Mouse (Mus musculus) myocyte (in vitro differentiated cells): ENCODE data around the gene Atf6b. TPM values are rescaled to one million over a fixed set of nuclear protein-coding genes. Genes with fewer than 3 reads are reported as not detected.

Experiments
- H3K27me3 ChIP-seq: one replicate; pipeline ENCODE4 v1.6.1; 2011; ENCODE audit not compliant: control insufficient read depth, insufficient read depth, insufficient read length
- H3K36me3 ChIP-seq: one replicate; pipeline ENCODE4 v1.6.1; 2011; ENCODE audit not compliant: control insufficient read depth, insufficient read depth
- H3K4me2 ChIP-seq: one replicate; pipeline ENCODE4 v1.6.1; 2011; ENCODE audit warnings: low read depth, control low read depth
- H3K4me3 ChIP-seq: one replicate; pipeline ENCODE4 v1.5.1; 2011; ENCODE audit warnings: mild to moderate bottlenecking, control low read depth, moderate library complexity
- H3K79me2 ChIP-seq: one replicate; pipeline ENCODE4 v1.6.1; 2011; ENCODE audit not compliant: control insufficient read depth, insufficient read depth
- H3ac ChIP-seq: one replicate; pipeline ENCODE4 v1.6.1; 2011; ENCODE audit not compliant: control insufficient read depth, insufficient read length
- CEBPB ChIP-seq: IDR thresholded peaks from 2 replicates; pipeline ENCODE4 v1.6.1; 2011; ENCODE audit warnings: mild to moderate bottlenecking, moderate library complexity; ENCODE audit not compliant: poor library complexity, insufficient read depth, severe bottlenecking
- E2F4 ChIP-seq: IDR thresholded peaks from one replicate; pipeline ENCODE4 v1.6.1; 2011; ENCODE audit warnings: mild to moderate bottlenecking, control low read depth, moderate library complexity; ENCODE audit not compliant: insufficient read depth
- MAX ChIP-seq: IDR thresholded peaks from one replicate; pipeline ENCODE4 v1.6.1; 2011; ENCODE audit warnings: low read depth, mild to moderate bottlenecking, control low read depth
- MYOD1 ChIP-seq, 3 experiments: IDR thresholded peaks; one replicate each; pipeline ENCODE4 v1.6.1; 2011; ENCODE audit warnings: control low read depth in 2 of 3, low read depth in 2 of 3, mild to moderate bottlenecking in 2 of 3, moderate library complexity in 1 of 3; ENCODE audit not compliant: insufficient read length in 2 of 3, control insufficient read depth in 1 of 3
- MYOG ChIP-seq, 3 experiments: IDR thresholded peaks; one replicate each; pipeline ENCODE4 v1.6.1; 2011; ENCODE audit warnings: control low read depth in 2 of 3, low read depth in 2 of 3, mild to moderate bottlenecking in 2 of 3; ENCODE audit not compliant: insufficient read length in 2 of 3, control insufficient read depth in 1 of 3, insufficient read depth in 1 of 3
- POLR2A ChIP-seq: IDR thresholded peaks from one replicate; pipeline ENCODE4 v1.6.1; 2011; ENCODE audit warnings: low read depth, mild to moderate bottlenecking, control low read depth, moderate library complexity; ENCODE audit not compliant: insufficient read length
- POLR2AphosphoS2 ChIP-seq: IDR thresholded peaks from one replicate; pipeline ENCODE4 v1.6.1; 2011; ENCODE audit warnings: low read depth, control low read depth; ENCODE audit not compliant: insufficient read length
- REST ChIP-seq: IDR thresholded peaks from one replicate; pipeline ENCODE4 v1.6.1; 2011; ENCODE audit warnings: mild to moderate bottlenecking, control low read depth, moderate library complexity; ENCODE audit not compliant: insufficient read depth, insufficient read length
- SRF ChIP-seq: IDR thresholded peaks from one replicate; pipeline ENCODE4 v1.6.1; 2011; ENCODE audit warnings: low read depth; ENCODE audit not compliant: control insufficient read depth, insufficient read length
- TCF12 ChIP-seq: IDR thresholded peaks from one replicate; pipeline ENCODE4 v1.6.1; 2011; ENCODE audit warnings: mild to moderate bottlenecking, control low read depth; ENCODE audit not compliant: poor library complexity, insufficient read depth, severe bottlenecking
- TCF3 ChIP-seq: IDR thresholded peaks from one replicate; pipeline ENCODE4 v1.6.1; 2011; ENCODE audit warnings: low read depth, control low read depth; ENCODE audit not compliant: insufficient read length
- USF1 ChIP-seq: IDR thresholded peaks from one replicate; pipeline ENCODE4 v1.6.1; 2011; ENCODE audit warnings: low read depth, mild to moderate bottlenecking, control low read depth, moderate library complexity
- polyA plus RNA-seq: library from polyadenylated mRNA; unstranded; fragments of >200 nt; fragmentation: generic; extraction: Trizol; gene quantifications from one replicate; pipeline ENCODE4 v1.2.1, GENCODE M21; 2012; ENCODE audit warnings: missing spikeins

Gene Atf6b
- polyA plus RNA-seq, 1 experiment: 42.5 TPM

GRCm38 (mm10) chr17:34615871-34616270, 31.1 kb upstream of the Atf6b start, which contains the start of gene Egfl8:
Gene Egfl8, minus strand, starts transcription at chr17:34615971.
- H3K79me2 ChIP-seq: no peaks in the 10 kb centered on the region
- H3K4me3 ChIP-seq: no peak within 1 kb of the TSS
- H3ac ChIP-seq: no peak within 1 kb of the TSS
- H3K36me3 ChIP-seq: peaks cover 3% of the 10 kb centered on the region
- H3K4me2 ChIP-seq: no peak within 1 kb of the TSS
- TF ChIP-seq MAX (no peak), E2F4 (no peak), POLR2AphosphoS2 (no peak), SRF (no peak), TCF3 (no peak), USF1 (no peak), POLR2A (no peak), TCF12 (no peak), MYOD1 (IDR thresholded peaks at IDR 0.05; ENCODE audit: control insufficient read depth in 1 of 3, insufficient read length in 2 of 3, low read depth in 2 of 3) (no peak), CEBPB (no peak)
- no peaks in the 10 kb centered on the region for H3K27me3 ChIP-seq

GRCm38 (mm10) chr17:34618999-34619398, 27.9 kb upstream of the Atf6b start:
- Histone ChIP-seq H3K36me3 (no peaks in the 10 kb centered on the region), H3K4me3 (no peak overlapping the region), H3K79me2 (no peaks in the 10 kb centered on the region), H3K4me2 (no peak overlapping the region), H3ac (no peak overlapping the region), H3K27me3 (no peaks in the 10 kb centered on the region)
- TF ChIP-seq REST: no peak
- no peak for TF ChIP-seq MAX
- no peak for TF ChIP-seq MYOD1 (IDR thresholded peaks at IDR 0.05; ENCODE audit: control insufficient read depth in 1 of 3, insufficient read length in 2 of 3, low read depth in 2 of 3)
- TF ChIP-seq POLR2AphosphoS2: no peak
- no peak for TF ChIP-seq POLR2A
- TF ChIP-seq CEBPB: no peak
- TF ChIP-seq TCF12: no peak
- no peak for TF ChIP-seq MYOG (IDR thresholded peaks at IDR 0.05; ENCODE audit: control insufficient read depth in 1 of 3, insufficient read depth in 1 of 3, insufficient read length in 2 of 3, low read depth in 2 of 3)
- no peak for TF ChIP-seq USF1

- Histone ChIP-seq H3ac (no peak overlapping the region), H3K4me2 (no peak overlapping the region), H3K79me2 (no peaks in the 10 kb centered on the region), H3K27me3 (no peaks in the 10 kb centered on the region), H3K4me3 (no peak overlapping the region), H3K36me3 (no peaks in the 10 kb centered on the region)
- TF ChIP-seq MYOG (IDR thresholded peaks at IDR 0.05; ENCODE audit: control insufficient read depth in 1 of 3, insufficient read depth in 1 of 3, insufficient read length in 2 of 3, low read depth in 2 of 3): no peak
- TF ChIP-seq POLR2A: no peak
- no peak for TF ChIP-seq MAX
- TF ChIP-seq REST: no peak
- TF ChIP-seq E2F4: no peak
- no peak for TF ChIP-seq TCF12
- no peak for TF ChIP-seq MYOD1 (IDR thresholded peaks at IDR 0.05; ENCODE audit: control insufficient read depth in 1 of 3, insufficient read length in 2 of 3, low read depth in 2 of 3)
- no peak for TF ChIP-seq USF1
- no peak for TF ChIP-seq CEBPB
These were observed 25.9 kb upstream of the Atf6b start for GRCm38 (mm10) chr17:34621006-34621405.

- Histone ChIP-seq H3K4me2 (no peak overlapping the region), H3K79me2 (no peaks in the 10 kb centered on the region), H3ac (no peak overlapping the region), H3K27me3 (no peaks in the 10 kb centered on the region), H3K36me3 (no peaks in the 10 kb centered on the region), H3K4me3 (no peak overlapping the region)
- TF ChIP-seq POLR2AphosphoS2 (no peak), POLR2A (no peak), TCF12 (no peak), TCF3 (no peak), E2F4 (no peak), MYOG (IDR thresholded peaks at IDR 0.05; ENCODE audit: control insufficient read depth in 1 of 3, insufficient read depth in 1 of 3, insufficient read length in 2 of 3, low read depth in 2 of 3) (no peak), SRF (no peak), MAX (no peak), CEBPB (no peak), USF1 (no peak), REST (no peak), MYOD1 (IDR thresholded peaks at IDR 0.05; ENCODE audit: control insufficient read depth in 1 of 3, insufficient read length in 2 of 3, low read depth in 2 of 3) (no peak)
These were observed 23.8 kb upstream of the Atf6b start for GRCm38 (mm10) chr17:34623161-34623560.

- H3K36me3 ChIP-seq: no peaks in the 10 kb centered on the region
- no peaks in the 10 kb centered on the region for H3K79me2 ChIP-seq
These were observed 22.0 kb upstream of the Atf6b start for GRCm38 (mm10) chr17:34624981-34625380.

More at GRCm38 (mm10) chr17:34624981-34625380, 22.0 kb upstream of the Atf6b start:
- TF ChIP-seq REST: no peak
- TF ChIP-seq SRF: no peak
- no peak for TF ChIP-seq POLR2A
- TF ChIP-seq MAX: no peak
- TF ChIP-seq E2F4: no peak
- TF ChIP-seq TCF3: no peak
- TF ChIP-seq MYOD1 (IDR thresholded peaks at IDR 0.05; ENCODE audit: control insufficient read depth in 1 of 3, insufficient read length in 2 of 3, low read depth in 2 of 3): no peak
- no peak for TF ChIP-seq USF1
- TF ChIP-seq MYOG (IDR thresholded peaks at IDR 0.05; ENCODE audit: control insufficient read depth in 1 of 3, insufficient read depth in 1 of 3, insufficient read length in 2 of 3, low read depth in 2 of 3): no peak
- no peak for TF ChIP-seq CEBPB
- TF ChIP-seq POLR2AphosphoS2: no peak
- TF ChIP-seq TCF12: no peak
- Histone ChIP-seq H3K4me3 (no peak overlapping the region), H3ac (no peak overlapping the region), H3K4me2 (no peak overlapping the region), H3K27me3 (peaks cover 2% of the 10 kb centered on the region)
